32 mouse cellular contexts compared by ENCODE assay signal in genomic region chr9:50536603-50537135, GRCm38 (mm10). TPM values are rescaled to one million over a fixed set of nuclear protein-coding genes. Genes with fewer than 3 reads are reported as not detected.
DNase-seq lines count a peak whose midpoint lies in the region; ATAC-seq and TF ChIP-seq lines count a peak whose summit lies in the region.
"Had no signal": no experiment of that assay in that cellular context is flagged by ENCODE, and none has a peak within 500 bp of the region (broad histone marks: within the 10 kb centered on the region; RNA-seq: fewer than 3 reads in every experiment).

No protein-coding gene starts in this region.

- no peak overlapping the region for H3K4me3 ChIP-seq in heart, embryonic 12.5 days
- no peak overlapping the region for H3K4me3 ChIP-seq in MEL (ENCODE audit: control insufficient read depth in 1 of 2, insufficient read depth in 1 of 2, low read depth in 2 of 2, low read length in 2 of 2)
- no peak overlapping the region for H3K4me3 ChIP-seq in intestine, embryonic 16.5 days (ENCODE audit: low read length)
- H3K4me3 ChIP-seq in stomach, postnatal 0 days (ENCODE audit: low read depth, low read length), result no peak overlapping the region
- H3K4me3 ChIP-seq: embryonic facial prominence, embryonic 10.5 days; embryonic facial prominence, embryonic 13.5 days; erythroblast, embryonic 14.5 days; forebrain, embryonic 12.5 days; heart, embryonic 13.5 days had no signal

- no peaks in the 10 kb centered on the region for H3K9me3 ChIP-seq in heart, embryonic 12.5 days (replicated peaks)
- no peaks in the 10 kb centered on the region for H3K9me3 ChIP-seq in MEL (replicated peaks; ENCODE audit: insufficient read depth, low read length)
- H3K9me3 ChIP-seq in intestine, embryonic 16.5 days (ENCODE audit: control insufficient read depth, low read length), result peaks cover 3% of the 10 kb centered on the region; the same call in 1 of the 2 replicates
- H3K9me3 ChIP-seq in stomach, postnatal 0 days (ENCODE audit: control insufficient read depth, low read length), result no peaks in the 10 kb centered on the region
- H3K9me3 ChIP-seq: embryonic facial prominence, embryonic 10.5 days; embryonic facial prominence, embryonic 13.5 days; forebrain, embryonic 12.5 days; heart, embryonic 13.5 days had no signal

- 65% methylated on average over 7 of the region's 7 CpGs for WGBS in heart, embryonic 12.5 days
- 56% methylated on average over 7 of the region's 7 CpGs for WGBS in intestine, embryonic 16.5 days
- WGBS in stomach, postnatal 0 days, result 50% methylated on average over 7 of the region's 7 CpGs

- no peaks in the 10 kb centered on the region for H3K4me1 ChIP-seq in heart, embryonic 12.5 days (replicated peaks)
- H3K4me1 ChIP-seq in MEL (ENCODE audit: control insufficient read depth in 1 of 2, insufficient read depth in 2 of 2, low read length in 2 of 2), result peaks cover 2 to 14% of the 10 kb centered on the region in 2 experiments; a peak in 3 of 4 replicates
- peaks cover 5% of the 10 kb centered on the region; the same call in 1 of the 2 replicates for H3K4me1 ChIP-seq in intestine, embryonic 16.5 days (ENCODE audit: control insufficient read depth, insufficient read depth, low read length)
- H3K4me1 ChIP-seq in stomach, postnatal 0 days (replicated peaks; ENCODE audit: control insufficient read depth, insufficient read depth), result no peaks in the 10 kb centered on the region
- H3K4me1 ChIP-seq: embryonic facial prominence, embryonic 10.5 days; embryonic facial prominence, embryonic 13.5 days; heart, embryonic 13.5 days had no signal

- no peak for TF ChIP-seq POLR2A in MEL (IDR thresholded peaks at IDR 0.05; ENCODE audit: control insufficient read depth in 1 of 2, insufficient read depth in 1 of 2, low read depth in 1 of 2, low read length in 2 of 2, poor library complexity in 1 of 2)

- no peak overlapping the region for H3K27ac ChIP-seq in heart, embryonic 12.5 days (ENCODE audit: poor library complexity, severe bottlenecking)
- H3K27ac ChIP-seq in MEL (ENCODE audit: control insufficient read depth, low read depth, low read length), result no peak overlapping the region
- no peak overlapping the region for H3K27ac ChIP-seq in intestine, embryonic 16.5 days (ENCODE audit: low read length)
- no peak overlapping the region for H3K27ac ChIP-seq in stomach, postnatal 0 days (replicated peaks)
- H3K27ac ChIP-seq: embryonic facial prominence, embryonic 10.5 days; embryonic facial prominence, embryonic 13.5 days; forebrain, embryonic 12.5 days; heart, embryonic 13.5 days; hindbrain, embryonic 14.5 days; hindbrain, postnatal 0 days had no signal

- TF ChIP-seq CTCF in MEL (IDR thresholded peaks at IDR 0.05 in 2 of 3, conservative IDR thresholded peaks at IDR 0.05 in 1 of 3; ENCODE audit: control insufficient read depth in 1 of 3, insufficient read depth in 1 of 3, low read depth in 2 of 3, low read length in 3 of 3, poor library complexity in 1 of 3, severe bottlenecking in 1 of 3), result no peak
- no peak for TF ChIP-seq CTCF in stomach, postnatal 0 days (IDR thresholded peaks at IDR 0.05; ENCODE audit: low read depth)

- no peaks in the 10 kb centered on the region for H3K36me3 ChIP-seq in heart, embryonic 12.5 days
- H3K36me3 ChIP-seq in MEL (ENCODE audit: control insufficient read depth in 1 of 2, insufficient read depth in 2 of 2, low read length in 2 of 2), result peaks cover 0 to 8% of the 10 kb centered on the region in 2 experiments; a peak in 2 of 4 replicates
- H3K36me3 ChIP-seq in intestine, embryonic 16.5 days (ENCODE audit: control insufficient read depth, insufficient read depth, low read length), result no peaks in the 10 kb centered on the region
- no peaks in the 10 kb centered on the region for H3K36me3 ChIP-seq in stomach, postnatal 0 days (ENCODE audit: control insufficient read depth, insufficient read depth, low read length)
- H3K36me3 ChIP-seq: embryonic facial prominence, embryonic 10.5 days; embryonic facial prominence, embryonic 13.5 days; forebrain, embryonic 12.5 days; heart, embryonic 13.5 days had no signal

- ATAC-seq in heart, embryonic 12.5 days (ENCODE audit: insufficient number of reproducible peaks, low FRiP score), result no peak
- peak; percentile 81 for ATAC-seq in intestine, embryonic 16.5 days
- ATAC-seq in stomach, postnatal 0 days (ENCODE audit: low FRiP score, low TSS enrichment), result peak; percentile 37; the same call in 1 of the 2 replicates
- ATAC-seq: forebrain, embryonic 16.5 days; hindbrain, postnatal 0 days had no signal

- H3K4me2 ChIP-seq in heart, embryonic 12.5 days, result no peak overlapping the region
- H3K4me2 ChIP-seq in intestine, embryonic 16.5 days (ENCODE audit: low read depth, low read length), result no peak overlapping the region
- H3K4me2 ChIP-seq in stomach, postnatal 0 days (replicated peaks; ENCODE audit: low read depth), result no peak overlapping the region
- H3K4me2 ChIP-seq: embryonic facial prominence, embryonic 13.5 days; forebrain, embryonic 12.5 days; heart, embryonic 13.5 days; hindbrain, embryonic 14.5 days had no signal

- no peaks in the 10 kb centered on the region for H3K27me3 ChIP-seq in heart, embryonic 12.5 days (replicated peaks)
- peaks cover 0 to 3% of the 10 kb centered on the region in 2 experiments; a peak in 2 of 4 replicates for H3K27me3 ChIP-seq in MEL (ENCODE audit: control insufficient read depth in 1 of 2, insufficient read depth in 2 of 2, low read length in 2 of 2)
- H3K27me3 ChIP-seq in intestine, embryonic 16.5 days (replicated peaks; ENCODE audit: control insufficient read depth, insufficient read depth, low read length), result no peaks in the 10 kb centered on the region
- no peaks in the 10 kb centered on the region for H3K27me3 ChIP-seq in stomach, postnatal 0 days (ENCODE audit: control insufficient read depth, insufficient read depth, low read length)
- H3K27me3 ChIP-seq: embryonic facial prominence, embryonic 13.5 days; forebrain, embryonic 12.5 days; heart, embryonic 13.5 days had no signal

- no peak for TF ChIP-seq RAD21 in MEL (IDR thresholded peaks at IDR 0.05; ENCODE audit: low read depth, low read length)

- 0 out of 4 replicates have a peak, but pooled peaks of 1 of the 2 experiments have one; percentile 12 for TF ChIP-seq EP300 in MEL (IDR thresholded peaks at IDR 0.05; ENCODE audit: low read depth in 1 of 2, low read length in 2 of 2)
- no peak for TF ChIP-seq EP300 in stomach, postnatal 0 days (optimal IDR thresholded peaks at IDR 0.05)

- no peaks in the 10 kb centered on the region for H3K79me2 ChIP-seq in MEL (ENCODE audit: control insufficient read depth, insufficient read depth, low read length, poor library complexity)

- DNase-seq in heart, adult 11 months, result peak; percentile 25
- peak; percentile 47 for DNase-seq in MEL (ENCODE audit: low read depth, low spot score)
- DNase-seq in stomach, postnatal 0 days (ENCODE audit: low spot score), result no peak
- no peak for DNase-seq in urinary bladder, postnatal 4 days (ENCODE audit: low spot score in 2 of 2)
- DNase-seq in layer of hippocampus, adult 18-20 months (ENCODE audit: low spot score in 2 of 2), result no peak
- no peak for DNase-seq in gastrocnemius, postnatal 25 days
- DNase-seq: cerebellum, adult 11-12 months; cerebellum, adult 8-10 months; cerebellum, postnatal 36 days; embryo, embryonic 11 days; gastrocnemius, postnatal 10 days; heart, adult 18-20 months; heart, postnatal 14 days; heart, postnatal 4 days had no signal

- no peak overlapping the region for H3K9ac ChIP-seq in heart, embryonic 12.5 days
- no peak overlapping the region for H3K9ac ChIP-seq in MEL (ENCODE audit: control insufficient read depth, low read depth, low read length, poor library complexity, severe bottlenecking)
- H3K9ac ChIP-seq in intestine, embryonic 16.5 days (ENCODE audit: low read depth, low read length), result no peak overlapping the region
- no peak overlapping the region for H3K9ac ChIP-seq in stomach, postnatal 0 days (ENCODE audit: low read length)
- H3K9ac ChIP-seq: embryonic facial prominence, embryonic 13.5 days; forebrain, embryonic 12.5 days; heart, embryonic 13.5 days; hindbrain, embryonic 14.5 days had no signal

RNA-seq across cellular contexts. Expression of gene Pts, which starts 8.1 kb away (rescaled TPM):
- polyA plus RNA-seq in heart, embryonic 12.5 days (2016; fragmentation: Nextera tagmentation; extraction: Ambion mirVana), result 82.2 and 84.1 TPM in 2 replicates
- total RNA-seq in MEL (2012; rRNA removed), result 24.4 and 24.6 TPM in 2 replicates
- 10 to 100 TPM in 1 of 2 experiments, not detected in 1; 24.6 TPM for polyA plus RNA-seq in MEL (2012; ENCODE audit: insufficient read depth in 1 of 2, insufficient read length in 2 of 2, low read depth in 1 of 2, low replicate concordance in 2 of 2, missing spikeins in 1 of 2)
- 106 and 107 TPM in 2 replicates for polyA plus RNA-seq in intestine, embryonic 16.5 days (2015; fragmentation: Nextera tagmentation; extraction: Ambion mirVana)
- polyA plus RNA-seq in stomach, postnatal 0 days (2015; fragmentation: Nextera tagmentation; extraction: Ambion mirVana), result 83.8 and 87.0 TPM in 2 replicates
- 10 to 100 TPM; 30.7 to 36.7 TPM for total RNA-seq in layer of hippocampus, adult 18-20 months (2021)
- total RNA-seq in gastrocnemius, postnatal 25 days (2021), result 10 to 100 TPM in 1 of 2 experiments, 1 to 10 TPM in 1; 8.5 to 11.2 TPM

RNA-seq across cellular contexts. Expression of gene Il18, which starts 18.0 kb away (rescaled TPM):
- polyA plus RNA-seq in heart, embryonic 12.5 days (2016; fragmentation: Nextera tagmentation; extraction: Ambion mirVana), result 3.9 and 4.0 TPM in 2 replicates
- total RNA-seq in MEL (2012; rRNA removed), result not detected in 2 replicates
- not detected for polyA plus RNA-seq in MEL (2012; ENCODE audit: insufficient read depth in 1 of 2, insufficient read length in 2 of 2, low read depth in 1 of 2, low replicate concordance in 2 of 2, missing spikeins in 1 of 2)
- polyA plus RNA-seq in intestine, embryonic 16.5 days (2015; fragmentation: Nextera tagmentation; extraction: Ambion mirVana), result 23.3 and 35.5 TPM in 2 replicates
- polyA plus RNA-seq in stomach, postnatal 0 days (2015; fragmentation: Nextera tagmentation; extraction: Ambion mirVana), result 290 and 317 TPM in 2 replicates
- 10 to 100 TPM; 25.1 to 27.9 TPM for total RNA-seq in layer of hippocampus, adult 18-20 months (2021)
- total RNA-seq in gastrocnemius, postnatal 25 days (2021), result under 1 TPM; 0.43 to 0.75 TPM
- polyA plus RNA-seq: erythroblast, embryonic 14.5 days had no signal

RNA-seq across cellular contexts. Expression of gene Bco2, which starts 18.3 kb away (rescaled TPM):
- polyA plus RNA-seq in heart, embryonic 12.5 days (2016; fragmentation: Nextera tagmentation; extraction: Ambion mirVana), result 0.08 TPM in 1 of 2 replicates, not detected in the other
- 0.07 TPM in 1 of 2 replicates, not detected in the other for total RNA-seq in MEL (2012; rRNA removed)
- under 1 TPM in 1 of 2 experiments, not detected in 1; 0.07 TPM for polyA plus RNA-seq in MEL (2012; ENCODE audit: insufficient read depth in 1 of 2, insufficient read length in 2 of 2, low read depth in 1 of 2, low replicate concordance in 2 of 2, missing spikeins in 1 of 2)
- 7.6 and 10.4 TPM in 2 replicates for polyA plus RNA-seq in intestine, embryonic 16.5 days (2015; fragmentation: Nextera tagmentation; extraction: Ambion mirVana)
- 4.7 and 5.3 TPM in 2 replicates for polyA plus RNA-seq in stomach, postnatal 0 days (2015; fragmentation: Nextera tagmentation; extraction: Ambion mirVana)
- 1 to 10 TPM; 4.0 to 4.1 TPM for total RNA-seq in layer of hippocampus, adult 18-20 months (2021)
- under 1 TPM; 0.28 to 0.40 TPM for total RNA-seq in gastrocnemius, postnatal 25 days (2021)
- polyA plus RNA-seq: erythroblast, embryonic 14.5 days; heart, embryonic 13.5 days had no signal

RNA-seq across cellular contexts. Expression of gene Tex12, which starts 24.5 kb away (rescaled TPM):
- 0.22 TPM in 1 of 2 replicates, not detected in the other for polyA plus RNA-seq in heart, embryonic 12.5 days (2016; fragmentation: Nextera tagmentation; extraction: Ambion mirVana)
- not detected in 2 replicates for total RNA-seq in MEL (2012; rRNA removed)
- polyA plus RNA-seq in MEL (2012; ENCODE audit: insufficient read depth in 1 of 2, insufficient read length in 2 of 2, low read depth in 1 of 2, low replicate concordance in 2 of 2, missing spikeins in 1 of 2), result not detected
- polyA plus RNA-seq in intestine, embryonic 16.5 days (2015; fragmentation: Nextera tagmentation; extraction: Ambion mirVana), result 0.23 TPM in 1 of 2 replicates, not detected in the other
- not detected in 2 replicates for polyA plus RNA-seq in stomach, postnatal 0 days (2015; fragmentation: Nextera tagmentation; extraction: Ambion mirVana)
- total RNA-seq in layer of hippocampus, adult 18-20 months (2021), result not detected
- total RNA-seq in gastrocnemius, postnatal 25 days (2021), result not detected
- total RNA-seq: adrenal gland, postnatal 14 days; gastrocnemius, adult 18-20 months; gastrocnemius, postnatal 10 days; gastrocnemius, postnatal 4 days; heart, adult 18-20 months; heart, postnatal 14 days; heart, postnatal 4 days; hindbrain, postnatal 0 days had no signal
- polyA plus RNA-seq: activated CD4-positive, CD25-positive, alpha-beta regulatory T cell, adult 4 months; brain, embryonic 14.5 days; cortical plate, adult 2 months; embryonic facial prominence, embryonic 10.5 days; embryonic facial prominence, embryonic 13.5 days; erythroblast, embryonic 14.5 days; forebrain, embryonic 16.5 days; heart, embryonic 13.5 days; heart, embryonic 16.5 days; hindbrain, embryonic 14.5 days; intestine, embryonic 14.5 days had no signal

RNA-seq across cellular contexts. Expression of gene Plet1, which starts 42.3 kb away (rescaled TPM):
- polyA plus RNA-seq in heart, embryonic 12.5 days (2016; fragmentation: Nextera tagmentation; extraction: Ambion mirVana), result 0.44 and 0.46 TPM in 2 replicates
- total RNA-seq in MEL (2012; rRNA removed), result 0.12 and 0.16 TPM in 2 replicates
- under 1 TPM in 1 of 2 experiments, not detected in 1; 0.81 TPM for polyA plus RNA-seq in MEL (2012; ENCODE audit: insufficient read depth in 1 of 2, insufficient read length in 2 of 2, low read depth in 1 of 2, low replicate concordance in 2 of 2, missing spikeins in 1 of 2)
- polyA plus RNA-seq in intestine, embryonic 16.5 days (2015; fragmentation: Nextera tagmentation; extraction: Ambion mirVana), result 1.2 and 1.3 TPM in 2 replicates
- polyA plus RNA-seq in stomach, postnatal 0 days (2015; fragmentation: Nextera tagmentation; extraction: Ambion mirVana), result 76.4 and 79.7 TPM in 2 replicates
- total RNA-seq in layer of hippocampus, adult 18-20 months (2021), result under 1 TPM in 1 of 2 experiments, not detected in 1; 0.25 TPM
- not detected for total RNA-seq in gastrocnemius, postnatal 25 days (2021)
- total RNA-seq: gastrocnemius, adult 18-20 months; gastrocnemius, postnatal 10 days; gastrocnemius, postnatal 4 days had no signal
- polyA plus RNA-seq: erythroblast, embryonic 14.5 days had no signal

Comparison
In these comparisons a context has a peak if more than half of its experiments do, and no peak if none do; other contexts are left out.
1. DNase-seq: peak in heart, adult 11 months (single experiment) and MEL (single experiment); none in stomach, postnatal 0 days (single experiment), urinary bladder, postnatal 4 days (0 of 2), layer of hippocampus, adult 18-20 months (0 of 2) and gastrocnemius, postnatal 25 days (single experiment).